Mouse (Mus musculus) activated CD4-positive, CD25-positive, alpha-beta regulatory T cell (primary cell): ENCODE results near the gene Gm10340. TPM values are rescaled to one million over a fixed set of nuclear protein-coding genes. Genes with fewer than 3 reads are reported as not detected.

Source experiments
- polyA plus RNA-seq, 2 experiments: library from polyadenylated mRNA; unstranded; fragments of 100-300 nt; shearing (Covaris generic); gene quantifications; one replicate each; pipeline ENCODE4 v1.2.1; 2017

The Gm10340 gene
- polyA plus RNA-seq = not detected

DNA sequence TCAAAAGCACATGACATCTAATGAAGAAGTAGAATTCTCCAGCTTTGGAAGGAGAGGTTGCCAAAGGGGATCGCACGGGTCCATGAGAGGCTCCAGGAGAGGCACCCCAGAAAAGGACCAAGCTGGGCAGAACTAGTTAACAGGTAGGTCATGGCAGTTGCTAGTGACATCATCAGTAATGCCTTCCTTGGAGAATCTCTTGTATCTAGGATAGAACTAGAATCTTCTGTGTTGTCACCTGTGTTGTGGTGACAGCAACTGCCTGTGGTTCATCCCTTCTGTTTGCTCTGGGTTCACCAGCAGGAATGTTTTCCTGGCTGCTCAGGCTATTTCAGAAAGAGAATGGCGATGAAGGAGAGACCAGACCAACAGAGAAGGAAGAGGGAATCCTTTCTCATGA, at the start of gene Gm10340:
TSS of gene Gm10340 (plus strand) at position 301 of the 400 bp plus-strand sequence.

DNA sequence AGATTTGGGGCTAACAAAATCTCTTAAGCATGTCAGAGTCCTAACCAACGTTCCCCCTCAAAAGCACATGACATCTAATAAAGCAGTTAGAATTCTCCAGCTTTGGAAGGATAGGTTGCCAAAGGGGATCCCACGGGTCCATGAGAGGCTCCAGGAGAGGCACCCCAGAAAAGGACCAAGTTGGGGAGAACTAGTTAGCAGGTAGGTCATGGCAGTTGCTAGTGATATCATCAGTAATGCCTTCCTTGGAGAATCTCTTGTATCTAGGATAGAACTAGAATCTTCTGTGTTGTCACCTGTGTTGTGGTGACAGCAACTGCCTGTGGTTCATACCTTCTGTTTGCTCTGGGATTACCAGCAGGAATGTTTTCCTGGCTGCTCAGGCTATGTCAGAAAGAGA, 54.2 kb downstream of the Gm10340 start, which contains the start of gene Gm5795:
TSS of gene Gm5795 (plus strand) at position 301 of the 400 bp plus-strand sequence.

Other genes with a start within 250 kb of the Gm10340 start
- gene Gm2888, start 104.0 kb upstream of the Gm10340 start, polyA plus RNA-seq = not detected
- 1 to 10 TPM in 1 of 2 experiments, under 1 TPM in 1; 0.20 to 1.4 TPM for gene Gm2897, start 84.7 kb upstream of the Gm10340 start, polyA plus RNA-seq
- gene Gm5795, start 54.3 kb downstream of the Gm10340 start, polyA plus RNA-seq = under 1 TPM in 1 of 2 experiments, not detected in 1; 0.23 TPM
- 10 to 100 TPM in 1 of 2 experiments, 1 to 10 TPM in 1; 4.1 to 13.5 TPM for gene D830030K20Rik, start 74.5 kb downstream of the Gm10340 start, polyA plus RNA-seq
- 1 to 10 TPM in 1 of 2 experiments, not detected in 1; 1.6 TPM for gene Gm2956, start 198.6 kb downstream of the Gm10340 start, polyA plus RNA-seq